Mouse (Mus musculus): Measurements from ENCODE around the gene Mamdc2. TPM values are rescaled to one million over a fixed set of nuclear protein-coding genes. Genes with fewer than 3 reads are reported as not detected.
"Not testable (repeated sequence)": the region's sequence is repeated elsewhere in the genome, so short reads cannot be mapped to it uniquely, and the experiment has no call there.

Mamdc2 gene
- polyA plus RNA-seq (2016; fragmentation: Nextera tagmentation; extraction: Ambion mirVana), result 1.3 and 1.5 TPM in 2 replicates

DNA sequence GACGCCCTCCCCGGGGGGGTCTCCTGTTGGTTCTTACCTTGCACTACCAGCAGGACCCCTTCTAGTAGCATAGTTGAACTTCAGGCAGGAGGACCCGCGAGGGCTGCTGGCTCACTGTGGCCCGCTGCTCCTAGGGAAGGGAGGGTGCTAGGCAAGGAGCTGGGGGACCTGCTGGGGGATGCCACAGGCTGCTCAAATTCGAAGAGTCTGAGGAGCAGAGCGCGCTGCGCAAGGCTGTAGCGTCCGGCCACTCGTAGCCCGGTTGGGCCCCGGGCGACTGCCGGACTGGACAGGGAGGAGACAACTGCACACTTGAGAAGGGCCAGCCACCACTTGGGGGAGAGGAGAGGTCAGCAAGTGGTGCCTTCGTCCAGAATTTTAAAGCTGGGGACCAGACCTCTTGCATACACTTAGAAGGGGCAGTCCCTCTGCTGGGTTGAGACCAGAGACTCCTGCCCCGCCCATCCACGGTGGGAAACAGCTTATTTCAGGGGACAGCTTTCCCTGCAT is at the start of gene Mamdc2:
TSS of gene Mamdc2 (minus strand) at position 455 of the 510 bp plus-strand sequence.
- Histone ChIP-seq H3K4me3 (peak within 1 kb of the TSS; percentile 57), H3K27ac (ENCODE audit: poor library complexity, severe bottlenecking) (no peak within 1 kb of the TSS), H3K9ac (peak within 1 kb of the TSS; percentile 66), H3K27me3 (replicated peaks) (no peaks in the 10 kb centered on the region), H3K4me2 (peak within 1 kb of the TSS; percentile 99), H3K9me3 (replicated peaks) (peaks cover 6% of the 10 kb centered on the region), H3K4me1 (replicated peaks) (peaks cover 26% of the 10 kb centered on the region), H3K36me3 (no peaks in the 10 kb centered on the region)
- 2% methylated on average over 19 of the region's 19 CpGs for WGBS
- peak; percentile 64 for ATAC-seq (ENCODE audit: insufficient number of reproducible peaks, low FRiP score)

DNA sequence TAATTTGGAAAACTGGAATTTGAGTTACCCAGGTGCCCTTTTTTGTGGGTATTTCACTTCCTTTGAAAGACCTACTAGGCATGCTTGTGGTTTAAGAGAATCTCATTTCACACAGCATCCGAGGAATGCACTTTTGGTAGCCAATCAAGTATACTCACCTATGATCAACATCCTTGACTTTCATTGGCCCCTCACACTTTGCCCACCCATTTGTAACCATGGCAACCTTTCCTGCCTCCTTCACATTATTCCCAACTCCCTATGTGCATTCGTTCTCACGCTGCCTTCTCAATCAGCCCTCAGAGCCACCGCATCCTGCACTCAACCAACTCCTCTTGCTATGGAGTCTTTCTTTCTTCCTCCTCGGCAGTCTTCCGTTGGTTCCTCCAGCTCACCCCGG is 49.8 kb upstream of the Mamdc2 start:
- H3K4me3 ChIP-seq, result no peak overlapping the region
- no peak overlapping the region for H3K27ac ChIP-seq (ENCODE audit: poor library complexity, severe bottlenecking)
- no peaks in the 10 kb centered on the region for H3K9me3 ChIP-seq (replicated peaks)
- no peak for ATAC-seq (ENCODE audit: insufficient number of reproducible peaks, low FRiP score)
- 86% methylated on average over 7 of the region's 7 CpGs for WGBS
- H3K9ac ChIP-seq, result no peak overlapping the region
- H3K4me1 ChIP-seq (replicated peaks), result no peaks in the 10 kb centered on the region
- no peaks in the 10 kb centered on the region for H3K36me3 ChIP-seq
- H3K27me3 ChIP-seq (replicated peaks), result no peaks in the 10 kb centered on the region
- H3K4me2 ChIP-seq, result no peak overlapping the region

DNA sequence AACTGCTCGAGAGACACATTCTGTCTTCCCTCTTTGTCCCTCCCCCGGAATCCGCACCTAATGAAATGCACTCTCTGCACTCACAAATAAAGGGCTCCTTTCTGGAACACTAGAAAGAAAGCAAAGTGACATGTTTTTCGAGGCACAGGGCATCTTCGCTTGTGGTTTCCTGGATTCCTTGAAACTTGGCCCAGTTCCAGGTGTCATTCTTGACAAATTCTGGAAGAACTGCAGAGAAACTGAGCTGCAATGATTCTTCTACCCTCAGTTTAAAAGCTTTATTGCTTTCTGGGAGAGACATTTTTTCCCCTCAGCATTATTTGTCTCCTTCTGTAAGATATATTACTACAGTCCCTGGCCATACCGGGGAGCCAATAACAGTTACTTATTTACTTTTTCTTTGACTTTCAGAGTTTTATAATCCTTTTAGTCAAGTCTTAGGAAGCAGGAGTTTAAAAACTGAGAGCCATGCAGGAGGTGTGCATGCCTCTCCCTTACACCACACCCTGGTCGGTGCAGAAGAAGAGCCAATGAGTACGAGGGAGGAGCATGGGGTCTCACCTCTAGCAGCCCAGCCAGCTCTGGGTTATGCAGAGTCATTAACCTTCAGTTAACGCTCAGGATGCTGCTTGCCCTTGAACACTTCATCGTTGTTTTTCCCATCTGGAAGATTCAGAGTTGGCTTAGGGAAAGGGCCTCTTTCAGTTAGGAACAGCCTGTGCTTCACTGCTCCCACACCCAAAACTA is 49.1 kb upstream of the Mamdc2 start:
- Histone ChIP-seq H3K9me3 (replicated peaks) (no peaks in the 10 kb centered on the region), H3K4me2 (no peak overlapping the region)

DNA sequence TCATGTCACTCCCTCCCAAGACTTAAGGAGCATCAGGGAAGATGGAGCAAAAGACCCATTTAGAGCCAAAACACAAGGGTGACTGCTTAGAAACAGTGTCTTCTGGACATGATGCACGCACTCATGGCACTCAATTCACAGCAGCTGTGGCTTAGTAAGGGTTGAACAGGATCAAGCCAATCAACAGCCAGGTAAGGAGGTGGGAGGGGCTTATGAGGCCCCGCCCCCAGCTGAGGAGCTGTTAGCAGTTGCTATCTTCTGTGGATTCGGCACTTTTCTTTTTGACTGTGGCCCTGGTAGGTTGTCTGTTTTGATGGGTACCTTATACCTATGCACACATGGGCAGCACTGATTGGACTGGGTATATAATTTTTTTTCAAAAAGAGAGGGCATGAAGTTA is 48.3 kb upstream of the Mamdc2 start:
- H3K27me3 ChIP-seq (replicated peaks), result no peaks in the 10 kb centered on the region
- ATAC-seq (ENCODE audit: insufficient number of reproducible peaks, low FRiP score), result no peak
- WGBS, result 65% methylated on average over 3 of the region's 3 CpGs
- no peak overlapping the region for H3K4me3 ChIP-seq
- no peak overlapping the region for H3K27ac ChIP-seq (ENCODE audit: poor library complexity, severe bottlenecking)
- no peak overlapping the region for H3K4me2 ChIP-seq
- H3K9me3 ChIP-seq (replicated peaks), result no peaks in the 10 kb centered on the region
- no peaks in the 10 kb centered on the region for H3K36me3 ChIP-seq
- no peak overlapping the region for H3K9ac ChIP-seq
- H3K4me1 ChIP-seq (replicated peaks), result no peaks in the 10 kb centered on the region

More for the DNA sequence above, 49.1 kb upstream of the Mamdc2 start:
- Histone ChIP-seq H3K4me1 (replicated peaks) (no peaks in the 10 kb centered on the region), H3K27me3 (replicated peaks) (no peaks in the 10 kb centered on the region), H3K36me3 (no peaks in the 10 kb centered on the region), H3K27ac (ENCODE audit: poor library complexity, severe bottlenecking) (no peak overlapping the region), H3K9ac (no peak overlapping the region), H3K4me3 (no peak overlapping the region)
- WGBS, result 73% methylated on average over 10 of the region's 10 CpGs
- ATAC-seq (ENCODE audit: insufficient number of reproducible peaks, low FRiP score), result no peak

DNA sequence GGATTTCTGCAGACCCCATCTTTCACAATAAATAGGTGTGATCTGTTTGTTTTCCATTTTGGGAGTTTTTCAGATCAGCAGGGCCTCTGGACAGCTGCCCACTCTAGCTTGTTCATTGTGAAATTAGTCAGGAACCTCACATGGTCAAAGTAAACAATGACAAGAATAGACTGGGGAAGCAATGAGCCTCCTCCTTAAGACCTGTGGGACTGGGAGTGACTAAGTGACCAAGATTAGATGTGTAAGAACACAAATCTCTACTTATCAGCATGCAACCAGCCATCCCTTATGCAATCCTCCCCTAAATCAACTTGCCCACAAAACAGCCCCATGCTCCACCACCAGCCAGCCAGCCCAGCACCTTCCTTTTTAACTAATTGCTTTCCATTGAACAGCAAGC is 44.4 kb upstream of the Mamdc2 start:
- Histone ChIP-seq H3K4me1 (replicated peaks) (0 out of 2 replicates have a peak, but pooled peaks cover 7% of the 10 kb centered on the region), H3K9ac (no peak overlapping the region), H3K27me3 (replicated peaks) (no peaks in the 10 kb centered on the region), H3K4me3 (no peak overlapping the region), H3K27ac (ENCODE audit: poor library complexity, severe bottlenecking) (no peak overlapping the region), H3K9me3 (replicated peaks) (no peaks in the 10 kb centered on the region), H3K36me3 (no peaks in the 10 kb centered on the region), H3K4me2 (no peak overlapping the region)
- ATAC-seq (ENCODE audit: insufficient number of reproducible peaks, low FRiP score), result no peak

DNA sequence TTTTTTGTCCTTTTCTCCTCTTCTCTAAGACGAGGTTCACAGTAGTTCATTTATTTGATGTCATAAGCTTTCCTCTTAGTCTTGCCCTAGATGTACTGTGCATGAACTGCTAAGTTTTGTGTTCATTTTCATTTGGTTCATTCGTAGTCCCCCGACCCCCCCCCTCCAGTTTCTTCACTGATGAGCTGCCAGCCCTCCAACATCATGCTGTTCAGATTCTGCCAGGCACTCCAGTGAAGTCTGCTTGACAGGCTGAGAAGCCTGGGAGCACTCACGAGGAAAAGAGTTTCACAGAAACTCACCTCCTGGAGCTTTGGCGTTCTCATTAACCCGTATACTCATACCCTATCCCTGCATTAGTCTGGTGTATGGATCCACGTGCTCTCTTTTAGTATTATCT is 42.5 kb upstream of the Mamdc2 start:
- H3K4me1 ChIP-seq (replicated peaks); H3K36me3 ChIP-seq; H3K27me3 ChIP-seq (replicated peaks); ATAC-seq (ENCODE audit: insufficient number of reproducible peaks, low FRiP score); H3K27ac ChIP-seq (ENCODE audit: poor library complexity, severe bottlenecking); H3K9me3 ChIP-seq (replicated peaks); H3K4me2 ChIP-seq; H3K4me3 ChIP-seq; H3K9ac ChIP-seq: not testable (repeated sequence)
- 51% methylated on average over 7 of the region's 7 CpGs for WGBS

DNA sequence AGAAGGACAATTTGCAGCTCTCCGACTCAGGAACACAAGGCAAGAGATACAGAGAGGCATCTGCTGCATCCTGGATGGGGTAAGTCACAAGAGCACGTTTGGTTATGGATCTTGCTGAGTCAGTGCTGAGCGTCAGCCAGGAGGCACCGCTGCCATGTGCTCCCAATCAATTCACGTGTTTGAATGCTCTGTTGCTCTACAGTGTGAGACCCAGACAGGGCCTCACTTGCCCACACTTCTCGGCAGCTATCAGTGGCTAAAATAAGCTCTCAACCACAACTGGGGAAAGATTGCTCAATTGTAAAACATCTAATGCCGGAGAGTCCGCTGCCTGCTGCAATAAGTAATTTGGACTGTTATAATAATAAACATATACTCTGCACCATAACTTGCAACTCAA is 41.5 kb upstream of the Mamdc2 start:
- H3K4me1 ChIP-seq (replicated peaks), result 0 out of 2 replicates have a peak, but pooled peaks cover 7% of the 10 kb centered on the region
- H3K4me2 ChIP-seq, result no peak overlapping the region
- H3K27ac ChIP-seq (ENCODE audit: poor library complexity, severe bottlenecking), result 0 out of 2 replicates have a peak overlapping the region, but pooled peaks have one; percentile 38
- no peak overlapping the region for H3K4me3 ChIP-seq
- 24% methylated on average over 8 of the region's 8 CpGs for WGBS
- ATAC-seq (ENCODE audit: insufficient number of reproducible peaks, low FRiP score), result peak; percentile 72; the same call in 1 of the 2 replicates
- no peaks in the 10 kb centered on the region for H3K36me3 ChIP-seq
- H3K9ac ChIP-seq, result no peak overlapping the region
- no peaks in the 10 kb centered on the region for H3K27me3 ChIP-seq (replicated peaks)
- H3K9me3 ChIP-seq (replicated peaks), result no peaks in the 10 kb centered on the region

DNA sequence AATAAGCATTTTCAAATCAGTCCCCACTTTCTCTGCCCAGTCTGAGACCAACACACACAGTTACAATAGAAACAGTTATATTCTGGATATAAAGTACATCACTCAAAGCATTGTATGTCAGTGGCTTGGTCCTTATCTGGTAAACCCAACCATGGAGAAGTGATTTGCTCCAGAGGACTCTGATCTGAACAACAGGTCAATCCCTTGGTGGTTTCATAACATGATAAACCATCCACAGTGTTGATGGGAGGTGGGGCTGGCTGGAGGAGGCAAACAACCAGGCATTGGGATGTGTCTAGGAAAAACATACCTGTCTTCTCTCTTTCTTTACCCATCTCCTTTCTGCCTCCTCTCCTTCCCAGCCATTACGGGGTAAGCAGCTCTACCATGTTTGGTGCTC is 39.2 kb upstream of the Mamdc2 start:
- Histone ChIP-seq H3K27me3 (replicated peaks) (no peaks in the 10 kb centered on the region), H3K36me3 (no peaks in the 10 kb centered on the region), H3K9me3 (replicated peaks) (no peaks in the 10 kb centered on the region), H3K4me2 (no peak overlapping the region), H3K27ac (ENCODE audit: poor library complexity, severe bottlenecking) (no peak overlapping the region), H3K4me1 (replicated peaks) (0 out of 2 replicates have a peak, but pooled peaks cover 7% of the 10 kb centered on the region), H3K4me3 (no peak overlapping the region), H3K9ac (no peak overlapping the region)
- no peak for ATAC-seq (ENCODE audit: insufficient number of reproducible peaks, low FRiP score)
- WGBS, result 89% methylated on average over 1 of the region's 1 CpGs

DNA sequence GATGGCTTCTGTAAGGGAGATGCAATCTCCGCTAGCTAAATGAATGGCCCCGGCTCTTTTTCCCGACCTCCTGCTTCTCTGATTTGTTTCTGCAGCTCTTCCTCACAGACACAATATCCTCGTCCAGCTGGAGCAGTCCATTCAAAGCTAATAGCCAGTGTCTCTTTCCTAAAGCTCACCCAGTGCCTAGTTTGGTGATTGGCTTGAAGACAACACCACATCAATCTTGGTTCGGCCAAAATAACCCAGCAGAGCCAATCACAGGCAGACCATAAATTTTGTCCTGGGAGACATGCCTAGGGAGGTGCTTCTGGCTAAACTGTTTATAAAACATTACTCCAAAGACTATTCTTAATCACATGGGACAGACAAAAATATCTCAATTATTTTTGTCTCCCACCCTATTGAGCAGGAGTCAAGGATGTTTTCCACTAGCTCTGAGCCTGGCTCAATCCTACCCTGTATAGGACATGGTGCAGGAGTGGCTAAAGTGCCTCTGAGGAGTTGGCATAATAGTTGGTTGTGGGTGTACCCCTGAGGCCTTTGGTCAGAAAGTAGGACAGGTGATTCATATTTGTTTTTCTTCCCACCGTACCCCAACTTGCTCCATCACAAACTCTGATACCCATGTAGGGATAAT is 38.5 kb upstream of the Mamdc2 start:
- H3K9ac ChIP-seq, result no peak overlapping the region
- 83% methylated on average over 6 of the region's 6 CpGs for WGBS
- no peak overlapping the region for H3K4me2 ChIP-seq
- H3K27ac ChIP-seq (ENCODE audit: poor library complexity, severe bottlenecking), result no peak overlapping the region
- H3K27me3 ChIP-seq (replicated peaks), result no peaks in the 10 kb centered on the region
- H3K4me1 ChIP-seq (replicated peaks), result 0 out of 2 replicates have a peak, but pooled peaks cover 7% of the 10 kb centered on the region
- ATAC-seq (ENCODE audit: insufficient number of reproducible peaks, low FRiP score), result no peak
- H3K36me3 ChIP-seq, result no peaks in the 10 kb centered on the region
- no peaks in the 10 kb centered on the region for H3K9me3 ChIP-seq (replicated peaks)
- no peak overlapping the region for H3K4me3 ChIP-seq

DNA sequence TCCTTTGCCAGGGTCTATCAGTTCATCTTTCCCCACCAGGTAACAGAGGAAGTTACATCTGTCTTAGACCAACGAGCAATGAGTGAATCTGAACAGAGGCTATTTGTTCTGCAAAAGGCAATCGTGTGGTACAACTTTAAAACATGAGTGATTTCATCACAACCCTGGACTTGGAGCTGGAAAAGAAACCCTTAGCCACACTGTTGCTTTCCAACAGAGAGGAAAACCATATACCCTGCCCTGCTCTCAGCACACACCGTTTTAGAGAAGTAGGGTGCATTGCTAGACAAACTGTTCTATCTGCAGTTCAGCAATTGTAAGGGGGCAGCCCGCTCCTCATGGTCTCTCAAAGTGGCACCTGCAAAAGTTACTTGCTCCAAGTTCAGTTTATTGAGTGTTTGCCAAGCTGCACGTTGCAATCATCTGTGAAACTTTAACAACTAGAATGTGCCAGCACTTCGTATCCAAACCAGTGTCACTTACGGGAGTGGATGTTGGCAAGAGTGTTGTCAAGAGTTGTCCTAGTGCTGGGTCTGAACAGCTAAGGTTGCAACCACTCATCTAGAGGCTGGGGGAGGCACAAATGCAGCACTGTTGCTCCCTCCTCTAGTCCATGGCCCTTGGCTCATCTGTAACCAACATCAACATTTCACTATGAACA is 37.8 kb upstream of the Mamdc2 start:
- H3K9ac ChIP-seq, result no peak overlapping the region
- WGBS, result 76% methylated on average over 7 of the region's 7 CpGs
- H3K4me3 ChIP-seq, result no peak overlapping the region
- ATAC-seq (ENCODE audit: insufficient number of reproducible peaks, low FRiP score), result no peak
- H3K4me1 ChIP-seq (replicated peaks), result 0 out of 2 replicates have a peak, but pooled peaks cover 7% of the 10 kb centered on the region
- H3K27me3 ChIP-seq (replicated peaks), result no peaks in the 10 kb centered on the region
- H3K36me3 ChIP-seq, result no peaks in the 10 kb centered on the region
- no peaks in the 10 kb centered on the region for H3K9me3 ChIP-seq (replicated peaks)
- H3K27ac ChIP-seq (ENCODE audit: poor library complexity, severe bottlenecking), result no peak overlapping the region
- no peak overlapping the region for H3K4me2 ChIP-seq

DNA sequence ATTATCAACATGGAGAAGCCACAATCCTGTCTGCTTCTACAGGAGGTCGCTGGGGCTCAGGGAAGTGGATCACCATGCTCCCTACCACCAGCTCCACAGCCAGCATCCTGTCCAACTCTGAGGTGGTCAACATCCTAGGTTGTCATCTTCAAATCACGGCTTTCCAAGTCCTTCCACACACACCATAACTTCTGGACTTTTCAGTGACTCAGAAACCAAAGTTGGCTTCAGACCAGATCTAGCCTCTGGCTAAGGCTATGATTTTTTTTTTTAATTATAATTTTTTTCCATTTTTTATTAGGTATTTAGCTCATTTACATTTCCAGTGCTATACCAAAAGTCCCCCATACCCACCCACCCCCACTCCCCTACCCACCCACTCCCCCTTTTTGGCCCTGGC is 34.3 kb upstream of the Mamdc2 start:
- not testable (repeated sequence) for H3K27me3 ChIP-seq (replicated peaks); H3K36me3 ChIP-seq; ATAC-seq (ENCODE audit: insufficient number of reproducible peaks, low FRiP score); H3K9ac ChIP-seq; H3K9me3 ChIP-seq (replicated peaks); H3K27ac ChIP-seq (ENCODE audit: poor library complexity, severe bottlenecking); H3K4me1 ChIP-seq (replicated peaks); H3K4me3 ChIP-seq; H3K4me2 ChIP-seq
- WGBS, result 73% methylated on average over 2 of the region's 2 CpGs
